Mouse (Mus musculus) right cerebral cortex, postnatal 4 days (tissue): Measurements from ENCODE around the gene Shisal2a.

Source experiments
- DNase-seq: peaks from one replicate; pipeline ENCODE4 v3.0.0-alpha.2; 2022

The Shisal2a gene

DNA sequence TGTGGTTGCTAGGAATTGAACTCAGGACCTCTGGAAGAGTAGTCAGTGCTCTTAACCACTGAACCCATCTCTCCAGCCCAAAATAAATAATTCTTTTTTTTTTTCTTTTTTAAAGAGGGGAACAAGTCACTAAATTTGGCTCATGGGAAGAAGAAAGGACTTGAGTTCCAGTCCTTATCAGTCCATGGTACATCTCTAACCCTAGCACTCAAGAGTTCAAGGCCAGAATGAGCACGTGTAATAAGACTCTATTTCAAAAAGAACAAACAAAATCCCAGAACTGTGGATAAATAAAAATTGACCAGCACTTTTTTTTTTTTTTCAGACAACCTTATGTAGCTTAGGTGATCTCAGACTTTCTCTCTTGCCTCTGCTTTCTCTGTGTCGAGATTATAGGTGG is 46.4 kb downstream of the Shisal2a start:
- DNase-seq: no peak

DNA sequence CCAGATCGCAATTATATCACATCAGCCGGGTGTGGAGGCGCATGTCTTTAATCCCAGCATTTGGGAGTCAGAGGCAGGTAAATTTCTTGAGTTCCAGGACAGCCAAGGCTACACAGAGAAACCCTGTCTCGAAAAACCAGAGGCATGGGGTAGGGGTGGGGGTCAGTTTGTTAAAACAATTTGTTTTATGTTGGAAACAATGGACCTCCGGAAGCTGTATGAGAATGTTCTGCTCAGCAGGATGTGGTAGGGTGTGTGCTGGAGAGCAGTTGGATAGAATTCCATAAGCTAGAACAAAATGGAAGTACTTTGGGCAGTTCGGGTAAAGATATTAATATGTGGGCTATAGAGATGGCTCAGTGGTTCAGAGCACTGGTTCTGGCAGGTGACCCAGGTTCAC is 47.7 kb downstream of the Shisal2a start:
- DNase-seq: no peak

DNA sequence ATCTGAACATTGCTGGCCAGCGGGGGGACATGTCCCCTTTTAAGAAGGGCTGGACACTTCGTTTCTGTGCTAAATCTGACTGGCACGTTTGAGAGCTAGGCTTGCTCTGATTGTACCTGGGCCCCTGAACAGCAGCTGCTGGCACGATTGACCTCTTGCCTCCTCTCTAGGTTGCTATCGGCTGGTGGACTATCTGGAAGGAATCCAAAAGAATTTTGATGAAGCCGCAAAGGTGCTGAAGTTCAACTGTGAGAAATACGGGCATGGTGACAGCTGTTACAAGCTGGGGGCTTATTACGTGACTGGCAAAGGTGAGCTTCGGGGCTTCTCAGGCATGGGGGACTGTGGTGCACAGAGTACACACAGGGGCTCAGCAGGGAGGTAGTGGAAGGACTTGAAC is 51.1 kb downstream of the Shisal2a start:
- DNase-seq: no peak

DNA sequence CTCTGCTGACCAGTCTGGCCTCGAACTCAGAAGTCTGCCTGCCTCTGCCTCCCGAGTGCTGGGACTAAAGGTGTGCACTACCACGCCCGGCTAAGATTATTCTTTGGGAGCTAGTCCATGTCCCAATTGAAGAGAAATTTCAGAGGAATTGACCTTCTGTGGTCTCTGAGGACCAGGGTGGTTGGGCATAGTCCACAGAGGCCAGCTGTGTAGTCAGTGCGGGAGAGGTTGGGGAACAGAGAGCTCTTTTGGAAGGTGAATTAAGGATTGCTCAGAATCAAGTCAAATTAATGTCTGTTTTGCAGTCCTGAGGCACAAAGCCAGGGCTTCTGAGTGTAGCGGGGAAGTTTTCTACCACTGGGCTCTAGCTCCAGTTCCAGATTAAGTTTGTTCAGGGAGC is 53.3 kb downstream of the Shisal2a start:
- no peak for DNase-seq

DNA sequence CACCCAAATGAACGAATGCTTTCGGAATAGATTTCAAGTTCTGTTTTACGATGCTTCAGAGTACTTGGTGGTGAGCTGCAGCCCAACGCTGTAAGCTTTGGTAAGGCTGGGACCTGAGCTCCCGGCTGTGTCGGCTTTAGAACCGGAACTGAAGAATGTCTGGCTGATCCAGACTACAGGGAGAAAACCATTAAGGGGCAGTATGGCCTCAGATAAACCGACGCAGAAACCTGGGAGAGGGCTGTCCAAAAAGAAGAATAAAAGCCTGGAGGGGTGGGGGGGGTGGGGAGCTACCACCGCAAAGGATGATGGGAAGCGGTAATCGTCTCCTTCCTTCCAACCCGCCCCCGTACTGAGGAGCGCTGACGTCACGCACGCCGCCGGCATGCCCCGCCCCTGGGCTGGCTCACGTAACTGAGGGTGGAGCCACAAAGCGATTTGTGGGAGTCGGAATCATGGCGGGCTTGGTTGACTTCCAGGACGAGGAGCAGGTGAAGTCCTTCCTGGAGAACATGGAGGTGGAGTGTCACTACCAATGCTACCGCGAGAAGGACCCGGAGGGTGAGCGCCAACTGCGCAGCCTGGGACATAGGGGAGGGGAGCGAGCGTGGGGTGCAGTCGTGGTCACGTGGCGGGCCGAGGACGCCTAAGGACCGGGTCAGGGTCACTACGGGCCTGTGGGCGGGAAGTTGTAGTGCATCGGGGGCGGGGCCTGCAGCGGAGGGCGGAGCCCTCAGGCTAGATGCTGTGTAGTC is 55.2 kb downstream of the Shisal2a start, which contains the start of gene Coa7:
Gene Coa7 (plus strand): TSS at position 411 of the 755 bp plus-strand sequence.
- peak; percentile 97 for DNase-seq

DNA sequence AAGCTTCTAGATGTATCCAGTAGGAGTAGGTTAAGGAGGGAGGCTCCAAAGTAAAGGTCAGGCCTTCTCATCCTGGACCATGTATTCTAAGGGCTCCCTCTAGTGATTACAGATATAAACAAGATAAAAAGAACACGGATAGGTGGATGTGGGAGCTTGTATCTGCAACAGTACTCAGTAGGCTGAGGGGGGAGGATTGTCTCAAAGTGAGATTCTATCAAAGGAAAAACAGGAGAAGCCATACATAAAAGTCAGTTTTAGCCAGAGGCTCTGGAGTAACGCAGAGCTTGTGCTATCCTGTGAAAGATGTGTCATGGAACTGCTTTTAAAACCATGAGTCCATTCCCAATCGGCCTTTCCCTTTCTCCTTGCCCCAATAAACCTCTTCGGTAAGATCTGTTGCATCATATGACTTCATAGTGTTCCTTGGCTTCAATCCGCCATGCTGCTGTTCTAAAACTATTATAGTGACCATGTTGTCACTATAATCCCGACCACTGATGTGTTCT is 56.0 kb downstream of the Shisal2a start:
- no peak for DNase-seq

DNA sequence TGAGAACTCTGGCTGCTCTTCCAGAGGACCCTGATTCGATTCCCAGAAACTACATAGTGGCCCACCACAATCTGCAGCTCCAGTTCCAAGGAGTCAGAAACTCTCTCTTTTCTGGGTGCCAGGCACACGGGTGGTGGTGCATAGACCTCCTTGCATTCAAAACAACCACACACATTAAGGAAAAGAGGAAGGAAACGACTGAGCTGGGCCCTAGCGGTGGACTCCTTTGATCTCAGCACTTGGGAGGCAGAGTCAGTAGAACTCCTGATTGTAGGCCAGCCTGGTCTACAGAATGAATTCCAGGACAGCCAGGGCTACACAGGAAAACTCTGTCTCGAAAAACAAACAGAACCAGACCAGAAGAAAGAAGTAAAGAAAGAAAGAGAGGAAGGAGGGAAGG is 59.6 kb downstream of the Shisal2a start:
- no peak for DNase-seq

DNA sequence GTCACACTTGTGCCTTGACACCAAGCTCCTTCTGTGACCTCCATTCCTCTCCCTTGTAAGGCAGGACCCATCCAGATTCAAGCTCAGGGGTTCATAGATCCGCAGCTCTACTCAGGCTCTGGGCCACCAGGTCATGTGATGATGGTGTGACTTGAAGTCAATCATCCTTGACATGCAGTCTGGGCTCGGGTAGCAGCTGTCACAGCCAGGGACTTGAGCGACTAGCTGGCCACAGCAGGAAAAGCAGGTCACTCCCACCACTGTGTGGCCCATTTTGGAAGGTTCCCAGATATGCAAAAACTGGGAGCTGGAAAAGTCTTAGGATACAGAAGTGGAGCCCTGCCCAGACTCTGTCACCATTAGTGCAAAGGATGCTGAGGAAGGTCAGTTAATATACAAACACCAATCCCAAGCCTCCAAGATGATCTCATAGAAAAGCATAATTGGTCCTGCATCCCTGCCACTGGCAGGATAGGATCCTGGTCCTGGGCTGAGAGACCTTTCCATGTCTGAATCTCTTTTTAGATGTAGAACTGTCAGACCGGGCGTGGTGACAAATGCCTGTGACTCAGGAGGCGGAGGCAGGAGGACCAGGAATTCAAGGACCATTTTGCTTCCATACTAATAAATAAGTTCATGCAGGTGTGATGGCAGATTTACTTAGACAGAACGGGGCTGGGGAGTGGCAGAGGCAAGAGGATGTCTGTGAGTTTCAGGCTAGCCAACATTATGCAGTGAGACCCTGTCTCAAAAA is 62.3 kb downstream of the Shisal2a start:
- DNase-seq: no peak

DNA sequence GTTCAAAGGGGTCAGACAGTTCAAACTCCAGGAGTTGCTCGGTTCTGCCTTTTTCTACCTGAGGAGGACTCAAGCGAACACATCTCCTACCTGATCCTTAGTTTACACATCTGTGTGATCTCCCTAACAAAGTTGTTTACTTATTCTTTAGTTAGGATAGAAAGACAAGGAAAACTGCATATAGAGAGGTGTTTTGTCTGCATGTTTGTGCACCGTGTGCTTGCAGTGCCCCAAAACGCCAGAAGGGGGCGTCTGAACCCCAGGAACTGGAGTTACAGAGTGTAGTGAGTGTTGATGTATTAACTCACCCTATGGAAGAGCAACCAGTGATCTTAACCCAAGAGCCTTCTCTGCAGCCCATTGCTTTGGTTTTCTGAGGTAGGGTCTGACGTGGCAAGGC is 63.4 kb downstream of the Shisal2a start:
- DNase-seq: no peak

DNA sequence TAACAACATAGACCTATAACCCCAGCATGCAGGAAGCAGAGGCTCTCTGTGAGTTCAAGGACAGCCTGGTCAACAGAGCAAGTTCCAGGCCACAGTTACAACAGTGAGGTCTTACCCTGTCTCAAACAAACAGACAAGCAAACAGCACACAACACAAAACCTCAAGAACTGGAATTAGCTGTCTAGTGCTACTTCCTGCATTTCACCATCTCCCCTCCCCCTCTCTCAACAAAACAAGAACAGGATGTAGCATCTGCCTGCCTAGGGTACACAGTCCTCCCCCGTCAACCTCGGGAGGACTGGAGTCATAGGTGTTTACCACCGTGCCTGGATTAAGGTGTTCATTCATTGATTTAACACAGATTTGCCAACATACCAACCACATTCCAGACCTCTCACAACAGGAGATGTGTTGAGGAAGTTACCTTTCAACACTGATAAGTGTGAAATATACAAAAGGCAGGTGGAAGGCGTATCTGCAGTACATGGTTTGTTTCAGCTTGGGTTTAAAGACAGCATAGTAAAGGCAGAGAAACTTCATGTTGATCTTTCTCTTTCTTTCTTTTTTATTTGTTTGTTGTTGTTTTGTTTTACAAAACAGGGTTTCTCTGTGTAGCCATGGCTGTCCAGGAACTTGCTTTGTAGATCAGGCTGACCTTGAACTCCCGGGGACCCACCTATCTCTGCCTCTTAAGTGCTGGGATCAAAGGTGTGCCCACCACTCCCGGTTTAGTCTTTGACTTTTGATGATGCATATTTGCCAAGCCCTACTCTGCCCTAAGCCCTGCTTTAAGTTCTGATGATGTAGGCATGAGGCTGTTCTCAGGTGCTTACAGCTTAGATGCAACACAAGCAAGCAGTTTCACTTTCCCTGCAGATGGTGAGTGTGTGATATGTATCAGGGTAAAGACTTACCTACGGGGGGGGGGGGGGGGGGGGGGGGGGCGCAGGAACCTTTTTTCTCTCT is 64.2 kb downstream of the Shisal2a start:
- DNase-seq: no peak
